Mouse (Mus musculus): ENCODE results near the gene Zfp84.

DNA sequence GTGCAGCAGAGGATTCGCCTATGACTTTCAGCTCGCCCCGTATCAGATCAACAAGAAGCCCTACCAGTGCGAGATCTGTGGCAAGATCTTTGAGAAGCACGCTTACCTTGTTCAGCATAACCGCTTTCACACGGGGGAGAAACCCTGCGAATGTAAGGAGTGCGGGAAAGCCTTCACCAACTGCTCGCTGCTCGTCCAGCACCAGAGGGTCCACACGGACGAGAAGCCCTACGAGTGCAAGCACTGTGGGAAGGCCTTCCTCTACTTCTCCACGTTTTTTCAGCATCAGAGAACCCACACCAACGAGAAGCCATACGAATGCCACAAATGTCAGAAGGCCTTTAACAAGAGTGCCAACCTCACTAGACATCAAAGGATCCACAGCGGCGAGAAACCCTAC, 8.2 kb downstream of the Zfp84 start:
- TF ChIP-seq CTCF (IDR thresholded peaks at IDR 0.05; ENCODE audit: low read depth) (no peak), EP300 (optimal IDR thresholded peaks at IDR 0.05) (no peak)

All from stomach, postnatal 0 days (tissue).